Mouse (Mus musculus) splenic B cell, adult 2 months (primary cell): ENCODE data around the gene Thnsl1.
"Not testable (repeated sequence)": the region's sequence is repeated elsewhere in the genome, so short reads cannot be mapped to it uniquely, and the experiment has no call there.

Experiments used
- DNase-seq: peaks from one replicate; pipeline ENCODE4 v3.0.0-alpha.2; 2011; ENCODE audit warnings: low read depth, low spot score
- H3K27me3 ChIP-seq: 2 replicates; pipeline ENCODE4 v1.6.1; 2012; ENCODE audit warnings: mild to moderate bottlenecking, low read length, moderate library complexity, mixed read lengths; ENCODE audit not compliant: control insufficient read depth, poor library complexity, insufficient read depth, severe bottlenecking
- H3K36me3 ChIP-seq: 2 replicates; pipeline ENCODE4 v1.6.1; 2012; ENCODE audit warnings: mild to moderate bottlenecking, low read length, moderate library complexity, mixed read lengths; ENCODE audit not compliant: control insufficient read depth, poor library complexity, insufficient read depth, severe bottlenecking

Gene Thnsl1

DNA sequence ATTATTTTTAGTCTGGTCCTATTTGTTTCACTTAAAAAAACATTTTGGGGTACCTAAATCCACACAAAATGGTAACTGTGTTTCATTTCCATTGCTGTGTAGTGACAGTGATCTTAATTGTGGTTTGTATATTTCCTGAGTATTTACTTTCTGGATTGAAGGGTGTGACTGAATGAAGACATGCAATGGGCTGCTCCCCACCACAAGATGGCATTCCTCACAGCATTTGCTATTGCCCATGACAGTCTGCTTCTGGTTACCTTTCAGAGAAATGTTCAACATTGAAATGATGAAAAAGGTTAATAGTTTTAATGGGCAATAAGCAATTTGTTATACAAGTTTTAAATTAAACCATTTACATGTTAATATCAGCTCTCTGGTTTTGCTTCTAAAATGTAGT is 8.8 kb downstream of the Thnsl1 start:
- DNase-seq = no peak
- Histone ChIP-seq H3K36me3 (no peaks in the 10 kb centered on the region), H3K27me3 (no peaks in the 10 kb centered on the region)

DNA sequence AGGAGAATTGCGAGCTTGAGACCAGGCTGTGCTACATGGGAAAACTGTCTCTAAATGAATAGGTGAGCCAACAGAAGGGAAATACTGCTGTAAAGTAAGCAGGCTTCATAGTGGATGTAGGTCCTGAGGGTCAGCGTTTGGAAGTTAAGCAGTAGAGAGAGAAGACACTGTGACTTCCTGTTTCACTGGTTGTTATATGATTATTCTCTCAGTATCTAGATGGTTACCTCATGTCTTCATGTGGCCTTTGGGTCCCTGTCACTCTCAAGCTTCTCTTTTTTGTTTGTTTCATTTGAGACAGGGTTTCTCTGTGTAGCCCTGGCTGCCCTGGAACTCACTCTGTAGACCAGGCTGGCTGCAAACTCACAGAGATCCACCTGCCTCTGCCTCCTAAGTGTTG is 9.8 kb downstream of the Thnsl1 start:
- H3K36me3 ChIP-seq = no peaks in the 10 kb centered on the region
- no peak for DNase-seq
- H3K27me3 ChIP-seq = no peaks in the 10 kb centered on the region

DNA sequence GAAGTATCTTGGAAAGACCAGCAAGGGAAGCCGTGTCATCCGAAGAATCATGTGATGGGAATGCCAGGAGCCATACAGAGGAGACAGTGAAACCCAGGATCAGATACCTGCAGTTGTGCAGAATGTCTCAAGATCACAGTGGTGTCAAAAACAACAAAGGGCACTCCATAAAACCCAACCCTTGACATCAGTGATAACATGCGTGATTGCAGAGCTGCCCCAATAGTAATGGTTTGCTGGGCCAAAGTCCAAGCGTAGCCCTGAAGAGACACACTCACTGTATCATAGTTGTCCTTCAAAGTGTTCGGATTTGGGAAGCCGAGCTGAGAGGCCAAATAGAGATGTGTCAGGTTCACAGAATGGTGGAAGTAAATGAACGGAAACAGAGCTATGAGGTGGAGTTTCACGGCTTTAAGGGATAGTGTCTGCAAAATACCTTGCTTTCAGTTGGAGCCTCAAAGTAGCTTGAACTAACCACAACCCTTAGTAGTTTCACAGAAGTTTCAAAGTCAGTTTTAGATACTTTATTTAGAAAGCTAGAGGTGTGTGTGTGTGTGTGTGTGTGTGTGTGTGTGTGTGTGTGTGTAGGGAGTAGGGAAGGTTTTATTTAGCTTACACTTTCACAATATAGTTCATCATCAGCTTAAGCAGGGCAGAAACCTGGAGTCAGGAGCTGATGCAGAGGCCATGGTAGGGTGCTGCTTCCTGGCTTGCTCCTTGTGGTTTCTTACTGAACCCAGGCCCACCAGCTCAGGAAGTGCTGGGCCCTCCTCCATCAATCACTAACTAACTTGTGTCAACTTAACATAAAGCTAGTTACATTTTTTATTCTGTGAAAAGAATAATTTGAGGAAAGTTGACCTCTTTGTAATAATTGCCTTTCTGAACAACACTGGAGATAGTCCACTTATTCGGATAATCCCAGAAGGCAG is 17.2 kb downstream of the Thnsl1 start:
- Histone ChIP-seq H3K27me3 (no peaks in the 10 kb centered on the region), H3K36me3 (no peaks in the 10 kb centered on the region)
- DNase-seq = no peak

DNA sequence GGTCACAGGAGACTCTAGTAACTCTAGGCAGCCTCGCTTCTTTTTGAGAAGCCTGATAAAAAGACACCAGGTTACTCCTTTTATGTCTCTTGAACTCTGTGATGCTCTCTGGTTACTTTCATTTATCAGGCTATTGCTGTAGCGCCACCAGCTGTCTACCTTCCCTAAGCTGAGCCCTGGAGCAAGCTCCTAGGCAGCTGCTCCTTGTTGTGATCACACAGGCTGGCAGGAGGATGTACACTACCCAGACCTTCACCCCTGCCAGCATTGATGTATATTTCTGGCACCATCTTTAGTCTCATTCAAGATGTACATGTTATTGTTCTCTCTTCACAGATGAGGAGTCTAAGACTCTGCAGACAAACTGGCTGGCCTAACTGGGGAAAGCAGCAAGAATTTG is 24.8 kb downstream of the Thnsl1 start:
- no peaks in the 10 kb centered on the region for H3K36me3 ChIP-seq
- DNase-seq = no peak
- no peaks in the 10 kb centered on the region for H3K27me3 ChIP-seq

DNA sequence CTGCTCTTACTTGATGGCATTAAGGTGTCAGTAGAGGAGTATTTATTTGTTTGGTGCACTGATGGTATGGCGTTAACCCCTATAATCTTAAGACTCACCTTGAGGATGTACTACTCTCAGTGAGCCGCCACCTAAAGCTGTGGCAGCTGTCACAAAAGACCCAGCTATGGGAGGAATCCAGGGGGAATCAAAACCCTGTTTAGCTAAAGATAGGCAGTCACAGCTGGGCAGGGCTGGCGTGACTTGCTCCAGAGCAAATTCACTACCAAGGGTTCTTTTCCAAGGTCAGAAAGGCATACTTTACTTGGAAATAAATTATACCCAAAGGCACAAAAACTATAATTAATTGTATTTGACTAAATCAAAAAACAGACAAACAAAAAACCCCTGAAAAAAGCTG is 25.6 kb downstream of the Thnsl1 start:
- Histone ChIP-seq H3K36me3 (no peaks in the 10 kb centered on the region), H3K27me3 (no peaks in the 10 kb centered on the region)
- no peak for DNase-seq

DNA sequence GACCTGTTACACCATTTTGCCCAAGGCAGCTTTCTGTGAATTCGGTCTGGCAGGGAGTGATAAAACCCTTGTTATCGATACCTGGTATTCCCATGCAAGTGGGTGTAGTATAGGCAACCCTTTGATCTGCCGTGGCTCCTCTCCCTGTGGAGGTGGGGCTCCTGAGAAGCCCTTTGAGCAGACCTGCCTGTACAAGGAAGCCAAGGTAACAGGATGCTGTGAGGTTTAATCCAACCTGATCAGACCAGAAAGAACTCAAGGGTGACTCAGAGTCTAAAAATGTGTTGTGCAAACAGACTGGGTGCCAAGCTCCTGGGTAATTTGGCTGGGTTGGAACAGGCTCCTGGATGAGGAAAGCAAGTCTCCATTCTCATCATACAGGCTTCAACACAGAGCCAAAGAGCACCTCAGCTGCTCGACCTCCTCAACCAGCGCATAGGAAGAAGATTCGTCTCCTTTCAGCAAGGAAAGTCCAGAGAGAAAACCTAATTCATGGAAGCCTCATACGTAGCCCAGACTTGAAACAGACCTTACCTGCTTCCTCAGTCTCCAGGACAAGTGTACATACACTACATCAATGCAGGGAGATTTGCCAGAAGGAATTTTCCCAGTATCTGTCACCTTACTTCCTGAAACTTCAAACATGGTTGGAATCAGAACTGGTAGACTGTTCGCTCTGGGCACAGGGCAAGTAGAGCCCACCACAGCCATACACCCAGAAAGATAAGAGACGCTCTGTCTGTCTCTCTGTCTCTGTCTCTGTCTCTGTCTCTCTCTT is 29.5 kb downstream of the Thnsl1 start:
- DNase-seq = no peak
- Histone ChIP-seq H3K27me3 (no peaks in the 10 kb centered on the region), H3K36me3 (no peaks in the 10 kb centered on the region)

DNA sequence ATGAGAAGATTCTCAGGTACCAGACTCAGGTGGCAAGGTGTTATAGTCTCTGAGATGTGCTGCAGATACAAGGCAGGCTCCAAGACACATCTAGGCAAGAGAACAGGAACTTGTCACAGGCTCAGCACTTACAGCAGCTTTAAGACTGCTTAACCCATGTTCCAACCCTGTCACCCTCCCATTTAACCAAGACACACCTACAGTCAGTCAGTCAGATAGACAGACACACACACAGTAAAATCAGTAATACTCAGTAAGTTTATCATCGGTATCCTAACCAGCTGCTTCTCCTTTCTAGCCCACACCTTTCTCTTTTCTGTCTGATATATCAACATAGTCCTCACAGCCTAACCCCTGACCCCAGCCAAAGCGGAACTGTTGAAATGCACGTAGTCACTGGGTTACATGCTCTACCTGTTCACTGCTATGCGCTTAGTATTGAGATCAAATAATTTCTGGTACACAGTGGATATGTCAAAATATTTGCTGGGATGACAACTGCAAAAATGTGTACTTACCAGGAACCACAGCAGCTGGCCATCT is 30.4 kb downstream of the Thnsl1 start:
- Histone ChIP-seq H3K36me3 (no peaks in the 10 kb centered on the region), H3K27me3 (no peaks in the 10 kb centered on the region)
- DNase-seq = no peak

DNA sequence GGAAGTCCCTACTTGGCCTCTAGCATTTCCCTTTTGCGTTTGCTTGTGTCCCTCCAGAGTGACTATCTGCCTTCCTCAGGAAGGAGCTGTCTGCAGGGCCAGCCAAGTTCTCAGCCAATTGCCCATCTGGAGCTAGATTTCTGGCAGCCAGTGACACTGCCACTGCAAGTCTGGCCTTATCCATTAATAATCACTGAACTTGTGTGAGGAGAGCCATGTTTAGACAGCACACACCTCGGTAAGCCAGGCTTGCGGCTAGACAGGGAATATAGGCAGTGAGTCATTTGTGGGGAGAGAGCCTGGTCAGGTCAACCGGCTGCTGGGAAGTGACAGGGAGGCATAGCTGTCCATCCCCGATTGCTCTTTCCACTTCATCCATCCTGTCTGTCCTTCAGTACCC is 31.3 kb downstream of the Thnsl1 start:
- Histone ChIP-seq H3K27me3 (no peaks in the 10 kb centered on the region), H3K36me3 (no peaks in the 10 kb centered on the region)
- no peak for DNase-seq

DNA sequence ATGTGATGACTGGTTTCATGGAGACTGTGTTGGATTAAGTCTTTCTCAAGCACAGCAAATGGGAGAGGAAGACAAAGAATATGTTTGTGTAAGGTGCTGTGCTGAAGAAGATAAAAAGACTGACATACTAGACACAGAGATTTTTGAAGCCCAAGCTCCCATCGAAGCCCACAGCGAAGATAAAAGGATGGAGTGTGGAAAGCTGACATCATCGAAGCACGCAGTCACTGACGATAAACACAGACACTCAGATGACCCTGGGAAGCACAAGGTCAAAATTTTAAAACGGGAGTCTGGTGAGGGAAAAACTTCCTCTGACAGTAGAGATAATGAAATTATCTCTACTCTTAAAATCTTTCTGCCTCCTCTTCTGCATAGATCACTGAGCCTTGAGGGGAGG is 38.6 kb downstream of the Thnsl1 start:
- H3K27me3 ChIP-seq, DNase-seq, H3K36me3 ChIP-seq: not testable (repeated sequence)

DNA sequence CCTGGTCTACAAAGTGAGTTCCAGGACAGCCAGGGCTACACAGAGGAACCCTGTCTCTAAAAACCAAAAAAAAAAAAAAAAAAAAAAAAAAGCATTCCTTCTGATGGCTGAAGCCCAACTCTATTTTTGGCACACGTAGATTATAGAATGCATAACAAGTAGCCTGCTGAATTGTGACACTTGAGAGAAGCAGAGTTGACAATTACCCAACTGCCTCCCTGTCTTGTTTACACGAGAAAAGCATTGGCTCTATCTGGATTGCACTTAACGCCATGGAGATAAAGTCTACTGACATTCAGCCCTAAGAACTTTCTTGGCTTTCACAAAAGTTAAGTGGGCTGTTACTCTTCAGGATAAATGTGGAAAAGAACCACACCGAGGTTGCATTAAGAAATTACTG is 39.5 kb downstream of the Thnsl1 start:
- no peak for DNase-seq
- H3K27me3 ChIP-seq = no peaks in the 10 kb centered on the region
- no peaks in the 10 kb centered on the region for H3K36me3 ChIP-seq

DNA sequence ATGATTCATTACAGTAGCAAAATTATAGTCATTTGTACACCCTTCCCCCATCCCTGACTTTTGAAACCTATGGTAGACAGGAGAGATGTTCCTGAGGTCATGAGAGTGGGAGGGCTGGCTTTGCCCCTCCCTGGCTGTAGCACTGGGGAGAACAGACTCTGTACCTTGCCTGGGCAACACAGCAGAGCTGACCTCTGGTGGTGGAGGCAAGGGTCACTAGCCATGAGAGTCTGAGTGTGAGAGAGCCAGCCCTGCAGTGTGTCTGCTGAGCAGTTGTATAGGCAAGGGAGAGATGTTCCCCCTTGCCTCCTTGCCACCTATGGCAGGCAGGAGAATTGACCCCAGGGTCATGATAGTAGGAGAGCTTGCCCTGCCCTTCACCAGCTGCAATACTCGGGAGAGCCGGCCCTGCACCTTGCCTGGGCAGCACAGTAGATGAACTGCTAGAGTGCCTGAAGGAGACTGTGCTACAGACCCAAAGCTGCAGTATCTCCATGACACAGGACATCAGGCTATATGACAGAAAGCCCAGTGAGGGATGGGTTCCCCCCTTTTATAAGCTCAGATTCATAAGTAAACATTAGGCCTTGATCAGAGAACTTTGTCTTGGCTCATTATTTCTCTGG is 40.1 kb downstream of the Thnsl1 start:
- no peak for DNase-seq
- Histone ChIP-seq H3K27me3 (no peaks in the 10 kb centered on the region), H3K36me3 (no peaks in the 10 kb centered on the region)

DNA sequence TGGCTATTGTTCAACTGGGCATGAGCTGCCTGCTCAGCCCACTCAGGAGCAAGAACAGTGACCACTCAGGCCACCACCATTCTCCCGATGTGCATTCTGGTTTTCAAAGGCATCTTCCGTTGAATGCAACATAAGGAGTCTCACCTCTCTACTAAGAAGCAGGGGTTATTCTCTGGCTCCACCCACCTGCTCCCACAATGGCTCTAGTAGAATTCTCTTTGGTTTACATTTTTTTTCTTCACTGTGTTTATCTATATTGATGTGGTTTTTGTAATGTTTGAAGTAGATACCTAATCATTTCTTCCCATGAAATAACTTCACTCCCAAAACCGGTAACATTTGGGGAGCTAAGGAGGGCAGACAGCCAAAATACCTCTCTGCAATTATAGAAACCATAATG is 48.1 kb downstream of the Thnsl1 start:
- Histone ChIP-seq H3K27me3 (no peaks in the 10 kb centered on the region), H3K36me3 (no peaks in the 10 kb centered on the region)
- DNase-seq = no peak

DNA sequence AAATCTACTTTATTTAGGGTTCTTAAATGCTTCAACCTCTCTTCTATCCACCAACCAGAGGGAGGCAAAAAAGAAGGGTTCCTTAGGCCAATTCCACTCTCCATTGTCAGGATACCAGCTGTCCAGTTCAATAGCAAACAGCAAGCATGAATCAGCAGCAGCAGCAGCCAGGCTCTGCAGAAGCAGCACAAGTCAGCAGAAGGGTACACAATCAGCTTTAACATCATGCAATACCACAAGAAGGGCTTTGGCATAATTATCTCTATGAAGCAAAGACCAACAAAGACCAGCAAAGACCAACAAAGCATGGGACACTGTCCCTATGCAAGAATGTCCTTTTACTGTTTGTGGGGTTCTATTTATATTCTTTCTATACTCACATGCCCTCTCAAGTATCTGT is 48.8 kb downstream of the Thnsl1 start:
- Histone ChIP-seq H3K27me3 (no peaks in the 10 kb centered on the region), H3K36me3 (no peaks in the 10 kb centered on the region)
- no peak for DNase-seq

DNA sequence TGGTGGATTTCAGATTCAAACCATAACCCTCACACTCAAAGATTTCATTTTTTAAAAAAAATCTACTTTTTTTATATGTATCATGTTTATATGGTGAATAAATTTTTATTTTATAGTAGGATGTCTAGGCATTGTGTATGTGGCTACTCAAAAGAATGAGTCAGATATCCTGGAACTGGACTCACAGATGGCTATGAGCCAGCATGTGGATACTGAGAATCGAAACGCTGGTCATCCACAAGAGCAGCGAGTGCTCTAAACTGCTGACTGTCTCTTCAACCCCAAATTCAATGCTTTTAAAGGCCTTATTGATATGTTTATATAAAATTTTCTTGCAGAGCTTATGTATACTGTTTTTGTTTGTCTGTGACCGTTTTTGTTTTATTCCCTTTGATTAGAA is 52.8 kb downstream of the Thnsl1 start:
- no peaks in the 10 kb centered on the region for H3K27me3 ChIP-seq
- H3K36me3 ChIP-seq = no peaks in the 10 kb centered on the region
- DNase-seq = no peak

DNA sequence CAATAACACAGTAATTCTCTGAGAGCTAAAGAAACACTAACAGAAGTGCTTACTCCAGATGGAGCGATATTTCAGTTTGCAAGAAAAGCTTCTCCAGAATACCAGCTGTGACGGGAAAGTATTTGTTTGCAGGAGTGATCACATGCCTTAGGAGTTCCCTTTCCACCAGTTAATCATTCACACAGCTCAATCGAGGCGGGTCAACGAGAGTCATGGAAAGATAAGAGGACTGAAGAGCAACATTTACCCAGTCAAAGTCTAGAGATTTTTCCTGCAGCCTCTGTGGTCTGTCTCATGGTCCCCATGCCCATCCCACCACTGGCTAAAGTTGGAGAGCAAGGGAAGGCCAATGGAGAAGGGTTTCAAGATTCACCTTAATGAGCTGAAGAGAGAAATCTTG is 53.6 kb downstream of the Thnsl1 start:
- H3K27me3 ChIP-seq = no peaks in the 10 kb centered on the region
- H3K36me3 ChIP-seq = no peaks in the 10 kb centered on the region
- DNase-seq = no peak
